Mouse (Mus musculus) kidney, adult 9 months (tissue): ENCODE data around the gene Tbc1d16.
A peak's percentile ranks its signal among the peaks of the same experiment; 100 is the strongest.

ENCODE experiments used
- DNase-seq: peaks from one replicate; pipeline ENCODE4 v3.0.0; 2022

Tbc1d16 gene

DNA sequence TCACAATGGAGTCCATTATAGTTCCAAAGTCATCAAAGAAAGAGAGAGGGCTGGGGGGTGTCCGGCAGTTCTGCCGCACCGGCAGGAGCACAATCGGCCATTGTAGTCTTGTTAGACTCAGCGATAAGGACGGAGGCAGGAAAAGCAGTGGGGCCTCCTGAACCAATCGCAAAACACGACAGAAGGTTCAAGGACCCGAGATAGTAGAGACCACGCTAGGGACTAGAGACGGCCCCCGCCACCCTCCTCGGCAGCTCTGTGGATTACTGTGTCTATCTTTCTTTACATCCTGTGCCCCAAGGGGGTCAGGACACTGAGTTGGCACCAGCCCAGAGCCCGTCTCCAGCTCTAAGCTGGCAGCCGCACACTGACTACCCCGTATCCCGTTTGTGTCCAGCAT lies 93.7 kb downstream of the Tbc1d16 start:
- no peak for DNase-seq

DNA sequence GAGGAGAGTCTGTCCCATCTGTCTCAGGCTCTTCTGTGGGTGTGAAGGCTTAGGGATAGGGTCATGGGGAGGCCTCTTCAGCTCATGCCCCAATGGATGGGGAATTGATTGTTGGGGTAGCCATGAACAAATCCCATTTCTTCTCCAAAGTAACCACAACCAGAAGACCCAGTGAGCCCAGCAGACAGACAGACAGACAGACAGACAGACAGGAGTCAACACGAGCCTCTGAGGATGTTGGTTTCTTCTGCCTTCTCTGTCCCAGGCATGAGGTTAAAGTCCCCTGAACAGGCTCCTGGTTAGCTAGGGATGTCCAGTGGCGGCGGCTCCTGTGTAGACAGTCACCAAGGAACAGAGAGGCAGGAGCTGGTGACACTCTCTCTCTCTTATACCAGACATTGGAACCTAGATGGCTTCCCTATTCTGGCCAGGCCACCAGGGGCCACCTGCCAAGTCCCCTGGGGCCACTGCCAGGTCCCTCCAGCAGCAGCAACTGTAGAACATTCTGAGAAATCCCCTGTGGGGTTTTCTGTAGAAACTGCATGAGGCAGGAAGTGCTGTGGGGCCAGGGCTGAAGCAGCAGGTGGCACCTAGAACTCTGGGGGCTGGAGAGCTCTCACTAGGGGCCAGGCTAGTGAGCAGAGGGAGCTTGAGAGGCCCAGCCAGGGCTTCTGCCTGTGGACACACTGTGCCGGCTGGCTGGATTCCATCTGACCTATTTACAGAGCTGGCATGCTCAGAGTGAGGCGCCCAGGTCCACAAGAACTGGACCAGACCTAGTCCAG lies 94.7 kb downstream of the Tbc1d16 start:
- DNase-seq, result peak; percentile 82

DNA sequence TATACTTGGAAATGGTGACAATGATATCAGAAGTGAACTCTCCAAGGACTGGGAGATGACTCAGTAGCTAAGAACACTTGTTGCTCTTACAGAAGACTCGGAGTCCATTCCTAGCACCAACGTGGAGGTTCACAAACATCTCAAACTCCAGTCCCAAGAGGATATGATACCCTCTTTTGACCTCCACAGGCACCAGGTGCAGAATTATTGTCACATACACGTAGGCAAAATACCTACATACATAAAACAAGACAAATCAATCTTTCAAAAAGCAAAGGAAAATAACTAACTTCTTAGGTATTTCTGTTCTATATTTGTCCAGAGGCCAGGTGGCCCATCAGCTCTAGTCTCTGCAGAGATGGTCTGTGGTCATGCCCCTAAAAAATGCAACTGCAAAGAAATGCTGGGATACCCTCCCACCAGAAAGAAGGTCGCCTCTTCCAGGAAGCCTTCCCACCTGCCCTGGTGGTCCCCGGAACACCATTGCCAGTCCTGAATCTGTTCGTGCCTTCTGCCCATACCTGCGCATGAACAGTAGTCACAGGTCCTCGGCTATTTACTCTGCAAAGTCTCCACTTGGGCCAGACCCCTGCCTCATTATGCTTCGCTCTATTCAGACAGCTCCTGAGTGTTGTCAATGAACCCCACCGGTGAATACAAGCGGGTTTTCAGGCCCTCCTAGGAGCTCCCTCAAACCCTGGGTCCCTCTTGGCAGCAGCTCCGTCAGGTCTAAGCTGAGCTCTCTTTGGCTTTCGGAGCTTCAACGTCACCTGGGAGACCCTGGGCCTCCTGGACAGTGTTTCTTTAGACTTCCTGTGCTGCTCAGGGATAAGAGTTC lies 95.9 kb downstream of the Tbc1d16 start:
- no peak for DNase-seq

DNA sequence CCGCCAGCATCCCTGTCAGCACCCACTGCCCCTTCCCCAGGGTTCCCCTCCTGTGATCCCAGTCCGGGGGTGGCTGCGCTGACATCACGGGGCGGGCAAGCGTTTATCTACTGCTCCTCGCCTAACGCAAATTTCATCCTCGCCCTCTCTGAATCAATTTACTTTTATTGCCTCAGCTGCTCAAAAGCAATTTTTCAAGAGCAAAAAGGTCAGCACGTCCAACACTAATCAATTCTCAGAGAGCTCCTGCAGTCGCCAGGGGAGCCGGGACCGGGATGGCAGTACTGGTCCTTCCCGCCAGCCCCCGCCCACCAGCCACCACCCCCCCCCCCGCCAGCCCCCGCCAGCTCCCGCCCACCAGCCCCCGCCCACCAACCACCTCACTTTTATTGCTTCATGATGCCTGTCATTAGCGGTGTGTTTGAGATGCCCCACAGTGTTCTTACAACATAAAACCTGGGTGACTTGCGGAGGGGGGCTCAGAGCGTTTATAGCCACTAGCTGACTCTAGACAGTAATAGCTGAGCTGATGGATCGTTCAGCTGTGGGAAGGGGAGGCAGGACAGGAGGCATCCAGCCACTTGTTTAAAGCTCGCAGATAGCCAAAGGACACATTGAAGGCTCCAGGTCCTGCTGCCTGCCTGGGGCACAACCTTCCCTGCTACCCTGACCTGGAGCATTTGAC lies 98.1 kb downstream of the Tbc1d16 start:
- no peak for DNase-seq

DNA sequence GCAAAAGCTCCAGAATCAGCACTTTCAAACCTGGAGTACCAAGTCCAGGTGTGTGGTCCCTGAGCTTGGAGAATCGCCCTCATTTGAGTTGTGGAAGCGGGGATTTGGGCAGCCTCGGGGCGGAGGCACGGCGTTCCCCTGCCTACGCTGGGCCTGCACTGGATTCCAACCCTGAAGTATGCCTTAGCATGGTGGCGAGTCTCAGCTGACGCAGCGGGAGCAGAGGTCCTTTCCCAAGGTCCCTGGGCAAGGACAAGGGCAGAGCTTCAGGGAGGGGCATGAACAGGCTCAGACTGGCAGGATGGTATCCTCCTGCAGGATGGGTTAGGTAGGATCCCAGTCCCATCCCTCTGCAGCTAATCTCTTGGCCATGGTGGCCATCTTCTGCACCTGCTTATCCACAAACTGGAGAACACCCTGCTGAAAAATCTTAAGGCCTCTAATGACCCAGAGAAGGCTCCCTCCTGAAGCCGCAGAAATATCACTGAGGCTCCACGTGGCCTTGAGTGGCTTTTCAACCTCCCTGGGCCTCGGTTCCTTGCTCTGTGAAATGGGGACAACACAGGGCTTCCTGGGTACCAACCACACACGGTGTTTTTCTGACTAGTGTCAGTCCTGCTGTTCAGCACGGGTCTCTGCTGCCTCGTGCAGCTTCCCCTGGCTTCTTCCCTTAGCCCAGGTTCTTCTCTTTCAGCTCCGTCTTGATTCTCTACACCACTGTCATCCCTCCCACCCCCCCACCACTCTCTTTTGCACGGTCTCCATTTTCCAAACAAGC lies 98.8 kb downstream of the Tbc1d16 start:
- DNase-seq, result peak; percentile 45

DNA sequence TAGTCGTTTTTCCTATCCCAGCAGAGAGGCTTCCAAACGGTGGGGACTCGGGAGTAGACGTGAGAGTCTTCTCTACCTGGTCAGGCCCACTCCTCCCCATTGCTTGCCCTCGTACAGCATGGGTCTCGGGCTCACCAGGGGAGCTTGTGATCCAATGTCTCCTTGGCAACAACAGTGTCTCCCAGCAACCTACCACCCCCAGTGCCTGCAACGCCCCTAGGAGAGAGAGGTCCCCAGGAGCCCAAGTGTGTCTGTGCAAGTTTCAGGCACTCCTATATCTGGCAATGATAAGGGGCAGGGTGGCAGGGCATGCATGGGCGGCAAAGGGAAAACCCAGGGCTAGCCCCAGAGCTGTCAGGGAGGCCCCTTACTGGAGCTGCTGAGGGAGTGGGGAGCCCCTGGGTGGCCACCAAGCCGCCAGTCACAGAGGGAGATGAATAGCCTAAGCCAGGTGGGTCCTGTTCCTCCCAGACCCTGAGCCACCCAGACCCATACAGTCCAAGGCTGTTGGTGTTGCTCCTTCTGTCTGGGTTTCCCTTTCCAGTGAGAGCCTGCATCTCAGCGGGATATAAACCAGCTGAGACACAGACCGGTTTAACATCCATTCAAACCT lies 99.5 kb downstream of the Tbc1d16 start:
- DNase-seq, result no peak

DNA sequence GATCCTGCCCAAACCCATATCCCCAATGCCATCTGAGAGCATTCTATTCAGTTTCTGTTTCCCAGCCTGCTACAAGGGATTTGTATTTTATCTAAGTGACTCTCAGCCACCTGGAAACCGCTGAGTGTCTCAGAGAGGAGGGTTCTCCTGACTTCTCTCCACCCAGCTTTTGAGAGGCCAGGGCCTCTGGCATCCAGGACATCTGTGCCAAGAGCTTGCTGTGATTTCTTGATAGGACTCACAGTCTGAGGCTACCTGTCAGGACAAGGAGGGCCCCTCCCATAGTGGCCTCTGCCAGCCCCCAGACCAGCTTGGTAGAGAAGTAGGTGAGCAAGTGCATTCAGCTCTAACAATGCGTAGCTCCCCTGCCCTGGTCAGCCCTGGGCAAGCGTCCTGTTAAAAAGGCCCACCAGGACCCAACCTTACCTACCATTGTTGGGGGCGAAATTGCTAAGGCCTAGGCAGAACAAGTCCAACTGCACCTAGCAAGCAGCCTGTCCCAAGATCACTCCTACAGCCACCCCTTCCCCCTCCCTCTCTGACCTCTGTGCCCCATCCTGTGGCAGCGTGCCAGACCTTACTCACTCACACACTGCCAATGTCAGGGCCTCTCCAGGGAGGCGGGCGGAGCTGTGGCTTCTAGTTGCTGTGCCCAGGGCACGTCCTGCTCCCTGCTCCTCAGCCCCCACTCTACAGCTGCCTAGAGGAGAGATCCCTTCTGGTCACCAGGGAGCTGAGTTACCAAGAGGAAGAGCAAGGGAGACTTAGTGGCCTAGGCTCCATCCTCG lies 100.4 kb downstream of the Tbc1d16 start:
- peak; percentile 97 for DNase-seq

DNA sequence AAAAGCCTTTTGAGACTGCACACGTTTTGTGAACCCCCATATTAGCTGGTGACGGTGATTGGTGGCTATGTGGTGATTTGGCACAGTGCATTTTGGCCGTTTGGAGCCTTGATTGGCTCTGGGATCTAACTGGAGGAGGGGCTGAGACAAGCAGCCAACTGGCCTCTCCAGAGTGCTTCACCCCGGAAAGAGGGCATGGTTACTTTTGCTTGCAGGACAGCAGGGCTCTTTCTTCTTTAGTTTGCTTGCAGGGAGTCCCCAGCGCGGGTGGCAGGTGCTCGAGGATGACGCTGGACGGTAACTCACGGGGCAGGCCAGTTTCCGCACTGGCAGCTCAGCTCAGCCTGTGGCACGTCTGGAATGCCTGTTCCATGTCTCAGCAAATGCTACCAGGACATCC lies 101.2 kb downstream of the Tbc1d16 start:
- peak; percentile 63 for DNase-seq

DNA sequence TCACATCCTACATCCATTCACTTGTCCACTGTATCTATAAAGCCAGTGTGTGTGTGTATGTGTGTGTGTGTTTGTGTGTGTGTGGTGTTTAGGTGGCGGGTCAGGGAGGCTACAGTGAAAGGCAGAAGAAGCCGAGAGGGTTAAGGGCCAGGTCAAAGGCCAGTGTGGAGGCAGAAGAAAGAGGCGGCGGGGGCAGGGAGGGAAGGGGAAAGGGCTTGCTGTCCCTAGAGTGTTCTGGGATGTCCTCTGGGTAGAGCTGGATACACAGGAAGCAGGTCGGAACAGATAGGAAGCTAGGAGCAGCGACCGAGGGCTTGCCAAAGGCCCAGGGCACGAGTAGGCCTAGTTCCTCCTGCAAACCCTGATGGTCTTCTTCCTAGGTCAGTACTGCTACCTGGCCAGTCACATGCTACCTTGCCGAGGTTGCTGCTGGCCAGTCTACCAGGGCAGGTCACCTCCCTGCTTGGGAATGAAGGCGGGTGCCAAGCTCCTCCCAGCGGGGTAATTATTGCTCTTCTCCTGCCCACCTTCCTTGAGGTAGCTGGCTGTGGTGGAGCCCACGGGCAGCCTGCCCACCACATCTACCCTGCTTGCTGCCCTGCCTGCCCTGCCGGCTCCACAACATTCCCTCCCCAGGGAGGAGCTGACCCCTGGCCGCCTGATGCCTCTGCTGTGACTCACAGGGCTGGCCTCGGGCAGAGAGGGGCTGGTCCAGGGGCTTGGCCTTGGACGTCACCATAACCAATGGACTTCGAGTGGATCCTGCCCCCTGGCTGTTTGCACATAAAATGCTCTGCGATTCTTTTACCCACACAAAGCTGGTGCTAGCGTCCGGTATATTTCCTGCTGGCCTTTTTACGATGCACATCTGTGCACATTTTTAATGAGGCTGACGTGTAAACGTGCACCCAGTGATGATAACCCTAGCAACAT lies 102.1 kb downstream of the Tbc1d16 start:
- DNase-seq, result peak; percentile 98

DNA sequence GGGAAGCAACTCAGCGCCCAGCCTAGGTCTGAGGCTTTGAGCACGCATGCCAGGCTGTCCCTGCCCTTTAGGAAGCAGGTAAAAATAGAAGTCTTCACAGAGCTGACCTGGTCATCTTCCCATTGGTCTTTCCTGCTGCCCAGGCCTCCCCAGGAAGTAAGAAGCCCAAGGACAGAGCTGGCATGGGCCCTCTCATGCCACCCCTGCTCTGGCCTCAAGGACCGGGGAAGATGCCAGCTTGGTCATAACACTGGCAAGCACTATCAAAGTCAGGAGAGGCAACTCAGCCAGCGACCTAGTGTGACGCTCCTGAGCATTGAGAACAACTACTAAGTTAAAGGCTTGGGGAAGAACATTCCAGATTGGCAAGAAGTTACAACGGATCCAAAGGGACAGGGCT lies 103.8 kb downstream of the Tbc1d16 start:
- DNase-seq, result no peak

DNA sequence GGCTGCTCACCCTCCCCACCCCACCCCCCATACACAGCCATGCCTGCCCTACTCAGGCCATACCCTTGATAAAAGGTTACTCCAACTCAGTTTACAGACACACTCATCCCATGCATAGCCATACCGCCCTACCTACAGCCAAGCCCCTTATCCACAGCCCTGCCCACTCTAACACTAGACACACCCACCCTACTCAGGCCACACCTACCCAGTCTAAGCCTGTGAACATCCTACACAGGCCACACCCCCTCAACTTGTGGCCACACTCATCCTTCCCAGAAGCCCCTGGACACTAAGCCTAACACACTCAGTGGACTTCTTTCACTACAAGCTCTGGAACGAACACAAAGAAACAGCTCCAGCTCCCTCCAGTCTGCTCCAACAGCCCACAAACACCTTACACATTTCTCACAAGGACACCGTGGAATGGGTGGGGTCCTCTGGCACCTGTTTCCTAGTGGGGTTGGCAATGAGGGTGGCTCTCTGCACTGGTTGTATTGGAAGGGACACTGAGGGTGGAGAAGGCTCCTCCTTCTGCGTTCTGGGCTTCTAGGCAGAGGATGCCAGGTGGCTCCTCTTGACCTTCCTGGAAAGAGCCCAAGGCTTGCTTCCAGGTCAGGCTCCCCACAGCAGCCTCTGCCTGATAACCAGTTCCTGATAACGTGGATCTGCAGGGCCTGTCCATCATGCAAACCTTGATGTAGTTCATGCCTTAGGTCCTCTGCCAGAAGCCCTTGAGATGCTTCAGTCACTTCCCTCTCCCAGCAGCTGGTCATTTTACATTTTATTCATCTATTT lies 104.6 kb downstream of the Tbc1d16 start:
- no peak for DNase-seq

DNA sequence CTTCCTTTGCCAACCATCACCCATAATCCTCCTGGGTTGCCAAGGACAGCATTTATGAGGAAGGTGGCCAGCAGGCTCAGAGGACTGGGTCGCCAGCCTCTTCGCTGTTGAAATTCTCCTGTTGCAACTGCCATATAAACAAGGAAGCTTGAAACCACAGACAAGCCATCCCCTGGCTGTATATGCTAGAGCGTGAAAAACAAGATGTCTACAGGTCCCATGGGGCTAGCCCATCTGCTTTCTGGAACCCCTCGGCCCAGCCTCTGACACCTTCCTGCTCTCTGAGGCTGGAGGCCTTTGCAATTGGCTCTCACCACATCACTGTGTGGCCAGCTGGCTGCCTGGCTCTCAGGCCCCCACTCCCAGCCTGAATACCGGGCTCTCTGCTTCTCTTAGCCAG lies 105.9 kb downstream of the Tbc1d16 start:
- DNase-seq, result no peak

DNA sequence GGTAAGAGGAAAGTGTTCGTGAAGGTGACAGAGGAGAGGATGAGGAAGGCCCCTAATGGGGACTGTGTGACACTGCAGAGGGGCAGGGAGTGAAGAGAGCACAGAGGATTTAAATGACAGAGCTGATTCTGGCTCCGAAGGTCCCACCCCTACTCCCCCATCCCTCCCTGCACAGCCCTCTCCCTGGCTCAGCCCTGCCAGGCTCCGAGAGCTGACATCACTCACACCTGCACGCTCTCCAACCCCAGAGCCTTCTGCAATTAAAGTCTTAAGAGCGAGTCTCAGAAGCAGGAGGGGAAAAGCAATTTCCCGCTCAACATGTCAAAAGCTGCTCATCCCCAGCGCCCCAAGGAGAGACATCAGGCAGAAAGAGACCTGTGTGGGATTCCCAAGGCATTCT lies 109.4 kb downstream of the Tbc1d16 start:
- DNase-seq, result no peak

DNA sequence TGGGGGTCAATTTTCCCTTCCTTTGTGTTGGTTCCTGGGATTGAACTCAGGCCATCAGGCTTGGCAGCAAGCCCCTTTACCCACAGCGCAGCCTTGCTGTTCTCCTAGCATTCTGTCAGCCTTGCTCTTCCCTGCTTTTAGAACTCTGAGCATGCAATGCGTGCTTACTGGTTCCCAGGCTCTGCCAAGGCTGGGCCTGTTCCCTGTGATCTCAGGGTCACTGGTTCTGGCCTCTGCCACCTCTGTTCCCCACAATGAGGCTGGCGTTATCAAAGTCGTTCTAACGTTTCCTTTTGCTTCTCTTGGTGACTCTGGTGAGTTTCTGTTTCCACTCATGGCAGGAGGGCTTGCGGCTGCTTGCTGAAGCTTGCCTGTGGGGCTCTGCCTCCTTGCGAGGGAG lies 110.4 kb downstream of the Tbc1d16 start:
- no peak for DNase-seq

DNA sequence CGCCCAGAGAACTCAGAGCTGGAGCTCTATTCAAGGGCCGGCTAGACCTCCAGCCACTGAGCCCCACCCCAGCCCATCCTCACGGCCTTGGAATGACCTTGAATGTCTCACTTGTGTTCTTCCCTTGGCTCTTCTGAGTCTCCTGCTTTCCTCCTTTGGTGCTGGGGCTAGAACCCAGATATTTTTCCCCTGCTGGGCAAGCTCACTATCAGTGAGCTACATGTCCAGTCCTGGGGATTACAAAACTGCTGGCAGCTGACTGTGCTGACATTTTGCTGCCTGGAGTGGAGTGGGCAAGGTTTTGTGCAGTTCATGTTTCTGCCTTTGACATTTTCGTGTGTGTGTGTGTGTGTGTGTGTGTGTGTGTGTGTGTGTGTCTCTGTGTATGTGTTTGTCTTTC lies 111.3 kb downstream of the Tbc1d16 start:
- DNase-seq, result no peak

DNA sequence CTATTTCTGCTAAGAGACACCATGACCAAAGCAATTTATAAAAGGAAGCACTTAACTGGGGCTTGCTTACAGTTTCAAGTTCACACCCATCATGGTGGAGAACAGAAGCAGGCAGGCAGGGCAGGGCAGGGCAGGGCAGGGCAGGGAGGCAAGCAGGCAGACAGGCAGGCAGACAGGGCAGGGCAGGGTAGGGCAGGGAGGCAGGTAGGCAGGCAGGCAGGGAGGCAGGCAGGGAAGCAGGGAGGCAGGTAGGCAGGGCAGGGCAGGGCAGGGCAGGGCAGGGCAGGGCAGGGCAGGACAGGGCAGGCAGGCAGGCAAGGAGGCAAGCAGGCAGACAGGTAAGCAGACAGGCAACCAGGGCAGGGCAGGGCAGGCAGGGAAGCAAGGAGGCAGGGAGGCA lies 115.6 kb downstream of the Tbc1d16 start:
- no peak for DNase-seq

DNA sequence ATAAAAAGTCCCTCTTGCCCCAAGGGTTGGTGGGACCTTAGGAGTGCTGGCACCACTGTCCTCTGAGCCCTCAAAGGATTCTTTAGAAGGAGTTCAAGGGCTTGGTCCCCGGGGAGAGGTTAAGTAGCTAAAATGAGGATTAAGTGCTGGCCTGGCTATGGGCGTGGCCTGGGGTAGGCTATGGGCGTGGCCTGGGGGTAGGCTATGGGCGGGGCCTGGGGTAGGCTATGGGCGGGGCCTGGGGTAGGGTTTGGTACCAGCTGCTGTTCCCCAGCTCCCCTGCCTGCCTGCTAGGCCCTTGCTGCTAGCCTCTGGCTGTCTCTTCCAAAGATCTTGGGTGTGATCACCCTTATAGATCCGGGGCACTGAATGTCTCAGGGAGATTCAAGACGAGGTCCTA lies 117.0 kb downstream of the Tbc1d16 start:
- DNase-seq, result no peak

DNA sequence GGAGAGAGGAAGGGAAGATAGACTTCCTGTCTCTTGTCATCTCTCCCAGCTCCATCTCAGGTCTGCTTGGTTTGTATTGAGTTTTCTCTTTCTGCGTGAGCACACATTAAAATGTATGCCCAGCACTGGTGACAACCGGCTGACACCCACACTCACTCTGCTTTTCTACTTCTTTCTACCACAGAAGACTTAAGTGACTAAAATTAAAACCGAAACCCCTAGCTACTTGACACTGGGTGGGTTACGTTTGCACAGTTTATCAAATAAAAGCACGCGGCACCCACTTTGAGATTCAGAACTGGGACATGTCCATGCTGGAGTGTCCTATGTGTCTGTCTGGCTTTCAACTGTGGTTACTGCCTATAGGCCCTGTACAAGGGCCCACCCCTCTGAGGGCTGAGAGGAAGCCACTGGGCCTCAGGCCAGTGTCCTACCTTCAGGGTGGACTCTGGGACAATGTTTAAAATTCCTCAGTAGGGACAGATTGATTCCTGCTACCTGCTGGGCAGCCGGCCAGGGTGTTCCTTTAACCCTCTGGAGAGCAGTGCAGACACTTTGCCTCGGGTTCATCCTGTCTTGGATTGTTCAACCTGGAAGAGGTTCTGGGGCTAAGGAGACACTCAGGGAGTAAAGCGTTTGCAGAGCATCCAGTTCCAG lies 118.8 kb downstream of the Tbc1d16 start:
- DNase-seq, result peak; percentile 79
